Mouse (Mus musculus): Measurements from ENCODE around the gene Hsd17b10. TPM values are rescaled to one million over a fixed set of nuclear protein-coding genes. Genes with fewer than 3 reads are reported as not detected.
A peak's percentile ranks its signal among the peaks of the same experiment; 100 is the strongest.

Gene Hsd17b10
- total RNA-seq (2021) = 100 to 1,000 TPM; 154 to 163 TPM
- long read RNA-seq, experiment 1, transcript Hsd17b10-201 (6 exons, 962 nt) = major isoform, 36 of 37 reads
- long read RNA-seq, experiment 1, partial matches to known transcripts = 1 of 37 reads
- long read RNA-seq, experiment 1, other reads (novel, unspliced or antisense) = 0 of 37 reads
- long read RNA-seq, experiment 2, transcript Hsd17b10-201 (6 exons, 962 nt) = major isoform, 153 of 163 reads
- long read RNA-seq, experiment 2, partial matches to known transcripts = 5 of 163 reads
- long read RNA-seq, experiment 2, other reads (novel, unspliced or antisense) = 1 of 163 reads

DNA sequence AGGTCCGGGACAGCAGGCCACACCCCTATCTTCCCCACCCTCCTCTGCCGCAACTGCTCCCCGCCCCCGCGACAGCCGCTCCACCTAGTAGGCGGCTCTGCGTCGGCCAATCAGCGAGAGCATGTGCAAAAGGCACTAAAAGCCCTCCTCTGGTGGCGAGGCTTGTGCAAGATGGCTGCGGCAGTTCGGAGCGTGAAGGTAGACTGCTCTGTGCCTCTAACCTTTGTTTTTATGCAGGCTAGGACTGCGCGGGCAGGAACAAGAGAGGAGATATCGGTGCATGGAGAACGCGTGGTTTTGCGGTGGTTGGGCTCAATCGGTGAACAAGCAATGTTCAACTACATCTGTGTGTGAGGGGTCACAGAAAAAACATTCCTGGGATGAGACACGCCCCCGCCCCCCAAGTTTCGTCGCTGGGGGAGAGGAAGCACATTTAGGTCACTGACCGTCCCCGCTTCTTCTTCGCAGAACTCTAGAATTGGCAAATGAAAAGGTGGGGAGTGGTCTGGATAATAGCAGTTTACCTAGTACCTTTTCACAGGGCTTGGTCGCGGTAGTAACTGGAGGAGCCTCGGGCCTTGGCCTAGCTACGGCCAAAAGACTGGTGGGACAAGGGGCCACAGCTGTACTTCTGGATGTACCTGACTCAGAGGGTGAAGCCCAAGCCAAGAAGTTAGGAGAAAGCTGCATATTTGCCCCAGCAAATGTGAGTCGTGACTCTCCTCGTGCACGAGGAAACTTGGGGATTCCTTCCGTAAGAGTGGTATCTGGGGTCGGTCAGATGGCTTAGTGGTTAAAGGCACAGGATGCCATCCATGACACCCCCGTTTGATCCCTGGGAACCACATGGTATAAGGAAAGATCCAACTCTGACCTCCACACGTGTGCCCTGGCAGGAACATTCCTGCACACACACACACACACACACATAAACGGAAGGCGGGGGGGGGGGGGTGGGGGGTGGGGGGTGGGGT lies at the start of gene Hsd17b10:
Gene Hsd17b10, plus strand, starts transcription at position 109 of the 974 bp plus-strand sequence.
- peak; percentile 69 to 74 for DNase-seq (ENCODE audit: low spot score in 2 of 2)

DNA sequence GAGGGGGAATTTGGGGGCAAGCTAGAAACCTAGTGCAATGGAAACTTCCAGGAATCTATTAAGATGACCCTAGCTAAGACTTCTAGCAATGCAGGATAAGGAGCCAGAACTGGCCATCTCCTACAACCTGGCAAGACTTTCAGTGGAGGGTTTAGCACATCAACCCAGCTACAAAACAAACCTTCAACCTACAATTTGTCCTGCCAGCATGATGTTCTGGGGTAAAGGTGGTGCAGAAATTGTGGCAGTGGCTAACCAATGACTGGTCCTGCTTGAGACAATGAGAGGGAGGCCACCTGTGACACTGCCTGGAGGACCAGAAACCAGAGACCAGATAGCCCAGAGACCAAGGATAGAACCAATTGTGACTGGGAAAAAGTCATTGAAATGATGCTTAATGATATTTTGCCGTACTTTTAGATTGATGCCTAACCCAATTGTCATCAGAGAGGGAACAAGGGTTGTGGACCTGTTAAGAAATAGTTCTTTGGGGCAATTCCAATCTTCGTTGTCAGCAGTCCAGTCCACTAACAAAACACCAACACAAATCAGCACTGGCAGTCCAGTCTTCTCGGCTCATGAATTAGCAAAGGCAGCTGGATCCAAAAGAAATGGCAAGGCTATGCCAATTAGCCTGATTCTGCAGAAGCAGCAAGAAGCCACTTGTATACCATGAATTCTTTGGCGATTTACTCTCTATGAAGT lies 2.5 kb upstream of the Hsd17b10 start:
- DNase-seq (ENCODE audit: low spot score in 2 of 2) = no peak

- DNase-seq (ENCODE audit: low spot score in 2 of 2) = no peak
These were observed 412 bp upstream of the Hsd17b10 start for GRCm38 (mm10) chrX:152001182-152001684.

DNA sequence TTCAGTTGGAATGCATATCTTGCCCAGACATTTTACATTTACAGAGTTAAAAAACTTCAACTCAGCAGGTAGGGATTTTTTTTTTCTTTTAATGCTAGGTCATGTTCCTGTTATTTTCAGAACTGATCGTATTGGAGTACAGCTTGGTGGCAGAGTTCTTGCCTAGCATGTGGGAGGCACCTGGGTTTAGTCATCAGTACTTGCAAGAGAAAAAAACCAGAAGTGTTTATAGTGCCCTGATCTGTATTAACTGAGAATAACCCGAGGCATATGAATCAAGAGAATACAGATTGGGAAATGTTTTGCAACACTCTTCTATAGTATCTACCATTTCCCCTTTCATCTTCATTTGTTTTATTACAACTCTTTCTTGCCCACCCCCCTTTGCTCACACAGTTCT lies 1.2 kb downstream of the Hsd17b10 start:
- DNase-seq (ENCODE audit: low spot score in 2 of 2) = no peak

GRCm38 (mm10) chrX:152007863-152008262 lies 6.2 kb downstream of the Hsd17b10 start:
- no peak for DNase-seq (ENCODE audit: low spot score in 2 of 2)

- DNase-seq (ENCODE audit: low spot score in 2 of 2) = no peak
These were observed 14.1 kb downstream of the Hsd17b10 start for GRCm38 (mm10) chrX:152015752-152016150.

DNA sequence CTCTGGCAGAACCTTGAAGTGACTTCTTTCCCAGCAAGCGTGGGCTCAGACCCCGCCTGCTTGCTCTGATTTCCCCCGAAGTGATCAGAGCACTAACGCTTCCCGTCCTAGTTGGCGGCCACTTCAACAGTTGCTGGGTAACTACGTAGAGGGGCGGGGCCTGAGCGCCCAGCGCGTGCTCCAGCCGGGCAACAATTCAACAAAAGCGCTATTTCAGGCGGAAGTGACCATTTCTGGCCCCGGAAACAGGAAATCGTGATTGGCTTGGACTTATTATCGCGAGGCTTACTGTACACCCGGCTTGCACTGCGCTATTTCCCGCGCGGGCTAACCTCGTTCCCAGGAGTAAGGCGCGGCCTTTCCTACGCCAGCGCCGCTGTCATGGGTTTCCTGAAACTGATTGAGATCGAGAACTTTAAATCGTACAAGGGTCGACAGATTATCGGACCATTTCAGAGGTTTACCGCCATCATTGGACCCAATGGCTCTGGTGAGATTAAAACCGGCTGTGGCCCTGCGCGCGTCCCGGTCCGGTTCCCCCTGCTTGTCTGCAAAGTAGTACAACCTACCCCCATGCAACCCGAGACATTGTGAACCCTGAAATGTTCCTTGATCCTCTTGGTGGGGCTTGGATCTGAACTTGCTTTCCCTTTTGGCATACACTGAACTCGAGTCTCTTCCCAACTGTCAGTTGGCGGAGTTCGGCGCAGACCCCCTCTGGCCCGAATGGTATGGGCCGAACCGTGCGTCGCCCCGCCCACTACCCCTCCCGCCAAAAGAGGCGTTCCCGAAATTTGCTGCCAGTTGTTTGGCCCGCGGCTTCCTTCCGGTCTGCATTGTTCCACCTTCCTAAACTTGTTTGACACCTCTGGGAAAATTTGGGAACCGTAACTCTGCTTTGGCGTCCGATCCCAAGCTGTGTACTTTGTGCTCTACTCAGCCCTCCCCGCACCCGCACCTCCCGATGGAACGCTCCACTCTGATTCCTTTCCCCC lies 14.8 kb downstream of the Hsd17b10 start, which contains the start of the genes Ribc1 and Smc1a:
Gene Ribc1, minus strand, starts transcription at position 145 of the 995 bp plus-strand sequence.
Gene Smc1a, plus strand, starts transcription at position 278 of the 995 bp plus-strand sequence.
- peak; percentile 74 to 76 for DNase-seq (ENCODE audit: low spot score in 2 of 2)

GRCm38 (mm10) chrX:152017186-152017585 lies 15.5 kb downstream of the Hsd17b10 start:
- no peak for DNase-seq (ENCODE audit: low spot score in 2 of 2)

DNA sequence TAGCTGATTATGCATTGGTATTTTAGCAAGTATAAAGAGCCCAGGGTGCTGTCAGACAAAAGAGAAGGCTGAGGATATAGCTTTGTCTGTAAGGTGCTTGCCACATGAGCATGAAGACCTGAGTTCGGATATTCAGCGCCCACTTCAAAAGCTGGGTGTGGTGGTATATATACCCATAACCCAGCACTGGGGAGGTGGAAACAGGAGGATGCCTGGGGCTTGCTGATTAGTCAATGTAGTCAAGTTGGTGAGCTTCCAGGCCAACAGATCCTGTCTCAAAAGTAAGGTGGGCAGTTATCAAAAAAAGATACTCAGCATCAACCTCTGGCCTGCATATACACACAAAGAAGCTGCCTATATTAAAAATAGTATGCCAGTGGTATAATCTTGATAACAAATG lies 17.6 kb downstream of the Hsd17b10 start:
- no peak for DNase-seq (ENCODE audit: low spot score in 2 of 2)

- DNase-seq (ENCODE audit: low spot score in 2 of 2) = no peak
These were observed 38.2 kb downstream of the Hsd17b10 start for GRCm38 (mm10) chrX:152039865-152040264.

DNA sequence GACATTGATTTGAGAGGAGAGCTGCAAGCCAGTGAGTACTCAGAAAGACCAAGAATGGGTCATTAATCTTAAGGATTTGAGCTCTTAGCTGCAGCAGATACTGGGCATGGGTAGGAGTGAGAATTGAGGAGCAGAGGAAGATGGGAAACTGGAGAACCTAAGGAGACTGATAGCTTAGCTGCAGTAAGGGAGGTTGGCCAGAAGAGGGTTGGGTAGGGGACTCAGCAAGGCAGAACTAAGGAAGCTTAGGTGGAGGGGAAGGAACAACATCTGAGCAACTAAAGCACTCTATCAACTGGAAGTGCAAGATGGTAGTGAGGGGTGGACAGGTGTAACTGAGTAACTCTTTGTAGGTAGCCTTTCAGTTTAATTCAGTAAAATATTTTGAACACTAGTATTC lies 45.6 kb downstream of the Hsd17b10 start:
- no peak for DNase-seq (ENCODE audit: low spot score in 2 of 2)

- no peak for DNase-seq (ENCODE audit: low spot score in 2 of 2)
These were observed 50.9 kb downstream of the Hsd17b10 start for GRCm38 (mm10) chrX:152052546-152052945.

Other genes starting within 250 kb of the Hsd17b10 start
- gene Huwe1, start 201.0 kb upstream of the Hsd17b10 start, total RNA-seq (2021) = 100 to 1,000 TPM; 174 to 184 TPM
- gene Ribc1, start 14.4 kb downstream of the Hsd17b10 start, total RNA-seq (2021) = 1 to 10 TPM in 1 of 2 experiments, under 1 TPM in 1; 0.90 to 1.5 TPM
- 10 to 100 TPM; 43.3 to 52.4 TPM for gene Smc1a, start 14.6 kb downstream of the Hsd17b10 start, total RNA-seq (2021)
- gene Iqsec2, start 142.4 kb downstream of the Hsd17b10 start, total RNA-seq (2021) = 10 to 100 TPM; 28.8 to 37.8 TPM
- 10 to 100 TPM; 59.1 to 94.0 TPM for gene Kdm5c, start 231.2 kb downstream of the Hsd17b10 start, total RNA-seq (2021)